Mouse (Mus musculus) liver, embryonic 13.5 days (tissue): ENCODE measurements around the gene Olfr110. TPM values are rescaled to one million over a fixed set of nuclear protein-coding genes. Genes with fewer than 3 reads are reported as not detected.
"Not testable (repeated sequence)": the region's sequence is repeated elsewhere in the genome, so short reads cannot be mapped to it uniquely, and the experiment has no call there.

ENCODE experiments used
- ATAC-seq: fragments of 200-750 bp; cut with Nextera tagmentation; 2 replicates; pipeline ENCODE4 v1.8.0; 2017; ENCODE audit warnings: low read depth, mild to moderate bottlenecking, moderate number of reproducible peaks, moderate library complexity
- DNase-seq: peaks from one replicate; pipeline ENCODE4 v3.0.0; 2022
- H3K27ac ChIP-seq: fragments of 300-500 bp; sonication (generic); 2 replicates; pipeline ENCODE4 v1.5.1; 2015; ENCODE audit warnings: moderate library complexity, mild to moderate bottlenecking, inconsistent platforms
- H3K27me3 ChIP-seq: fragments of 300-500 bp; sonication (generic); 2 replicates; pipeline ENCODE4 v1.6.1; 2015; ENCODE audit warnings: mild to moderate bottlenecking, inconsistent platforms
- H3K36me3 ChIP-seq: fragments of 300-500 bp; sonication (generic); 2 replicates; pipeline ENCODE4 v1.6.1; 2015; ENCODE audit warnings: mild to moderate bottlenecking, inconsistent platforms
- H3K4me1 ChIP-seq: fragments of 300-500 bp; sonication (generic); replicated peaks from 2 replicates; pipeline ENCODE4 v1.6.1; 2015; ENCODE audit warnings: inconsistent platforms
- H3K4me2 ChIP-seq: fragments of 300-500 bp; sonication (generic); 2 replicates; pipeline ENCODE4 v1.6.1; 2015; ENCODE audit warnings: inconsistent platforms, mild to moderate bottlenecking, moderate library complexity
- H3K4me3 ChIP-seq: fragments of 300-500 bp; sonication (generic); replicated peaks from 2 replicates; pipeline ENCODE4 v1.5.1; 2015; ENCODE audit warnings: mild to moderate bottlenecking, inconsistent platforms
- H3K9ac ChIP-seq: fragments of 300-500 bp; sonication (generic); 2 replicates; pipeline ENCODE4 v1.6.1; 2015; ENCODE audit warnings: mild to moderate bottlenecking, inconsistent platforms
- H3K9me3 ChIP-seq: fragments of 300-500 bp; sonication (generic); replicated peaks from 2 replicates; pipeline ENCODE4 v1.6.1; 2016; ENCODE audit warnings: inconsistent platforms
- WGBS: fragments of 180-500 bp; shearing (Covaris S2); methylation state at CpG from one replicate; pipeline ENCODE4 v1.1.7; 2015; ENCODE audit not compliant: insufficient replicate concordance; 5-methylcytosine and 5-hydroxymethylcytosine counted together
- polyA plus RNA-seq: library from polyadenylated mRNA; unstranded; fragments of >200 nt; fragmentation: Nextera tagmentation; extraction: Ambion mirVana; gene quantifications from 2 replicates; pipeline ENCODE4 v1.2.1, GENCODE M21; 2015

Olfr110 gene
- polyA plus RNA-seq = not detected in 2 replicates

DNA sequence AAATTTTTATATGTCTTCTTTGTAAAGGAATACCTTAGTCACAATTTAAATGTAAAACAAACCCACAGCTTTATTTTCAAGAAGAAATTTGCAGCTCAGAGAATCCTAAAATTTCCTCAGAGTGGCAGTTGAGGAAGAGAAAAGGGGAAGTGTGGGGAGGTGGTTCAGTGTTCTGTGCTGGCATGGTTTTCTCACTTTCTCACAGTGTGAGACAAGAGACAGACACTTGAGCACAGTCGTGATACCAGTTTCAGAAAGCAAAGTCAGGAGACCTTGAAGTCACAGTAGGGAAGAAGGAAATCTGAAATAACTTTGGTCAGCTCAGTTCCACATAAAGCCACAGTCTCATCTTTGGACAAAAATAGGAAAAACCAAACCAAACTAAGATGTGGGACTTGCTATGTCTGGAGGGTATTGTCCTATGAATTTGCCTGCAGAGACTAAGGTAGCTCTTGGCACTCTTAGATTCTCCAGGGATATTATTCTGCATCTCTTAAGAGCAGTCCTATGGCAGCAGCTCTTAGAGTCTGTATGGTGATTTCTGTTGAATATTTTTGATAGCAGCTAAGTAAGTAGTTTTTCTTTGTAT lies at the start of gene Olfr110:
Gene Olfr110 (plus strand): TSS at position 539 of the 589 bp plus-strand sequence.
- DNase-seq (no peak), ATAC-seq (no peak)
- no peak within 1 kb of the TSS for H3K27ac ChIP-seq
- H3K9me3 ChIP-seq = no peaks in the 10 kb centered on the region
- no peak within 1 kb of the TSS for H3K4me2 ChIP-seq
- WGBS = 6% methylated on average over 1 of the region's 1 CpGs
- no peak within 1 kb of the TSS for H3K4me3 ChIP-seq
- no peaks in the 10 kb centered on the region for H3K4me1 ChIP-seq
- no peaks in the 10 kb centered on the region for H3K36me3 ChIP-seq
- H3K27me3 ChIP-seq = no peaks in the 10 kb centered on the region
- H3K9ac ChIP-seq = no peak within 1 kb of the TSS

DNA sequence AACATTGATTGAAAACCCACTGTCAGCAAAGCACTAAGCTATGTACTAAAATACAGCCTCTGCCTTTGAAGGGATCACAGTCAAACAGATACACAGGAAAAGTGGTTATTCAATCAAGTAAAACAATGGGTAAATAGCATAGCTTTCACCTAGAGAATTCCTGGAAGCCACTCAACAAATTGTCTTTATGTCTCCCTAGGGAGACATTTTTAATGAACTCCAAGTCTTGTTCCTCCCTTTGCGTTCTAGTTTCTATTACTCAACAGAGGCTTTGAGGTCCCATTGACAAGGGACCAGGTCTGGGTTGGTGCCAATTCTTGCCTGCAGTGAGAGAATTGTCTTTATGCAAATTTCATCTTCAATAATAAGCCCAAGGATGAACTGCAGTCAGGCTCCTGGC lies 47.1 kb upstream of the Olfr110 start, which contains the start of gene Olfr108:
Gene Olfr108 (plus strand): TSS at position 301 of the 400 bp plus-strand sequence.
- H3K9me3 ChIP-seq = 0 out of 2 replicates have a peak, but pooled peaks cover 3% of the 10 kb centered on the region
- ATAC-seq (no peak), DNase-seq (no peak)
- H3K4me3 ChIP-seq = no peak within 1 kb of the TSS
- no peaks in the 10 kb centered on the region for H3K27me3 ChIP-seq
- H3K9ac ChIP-seq = no peak within 1 kb of the TSS
- WGBS = 77% methylated on average over 1 of the region's 1 CpGs
- no peak within 1 kb of the TSS for H3K4me2 ChIP-seq
- H3K27ac ChIP-seq = no peak within 1 kb of the TSS
- no peaks in the 10 kb centered on the region for H3K4me1 ChIP-seq
- H3K36me3 ChIP-seq = no peaks in the 10 kb centered on the region

DNA sequence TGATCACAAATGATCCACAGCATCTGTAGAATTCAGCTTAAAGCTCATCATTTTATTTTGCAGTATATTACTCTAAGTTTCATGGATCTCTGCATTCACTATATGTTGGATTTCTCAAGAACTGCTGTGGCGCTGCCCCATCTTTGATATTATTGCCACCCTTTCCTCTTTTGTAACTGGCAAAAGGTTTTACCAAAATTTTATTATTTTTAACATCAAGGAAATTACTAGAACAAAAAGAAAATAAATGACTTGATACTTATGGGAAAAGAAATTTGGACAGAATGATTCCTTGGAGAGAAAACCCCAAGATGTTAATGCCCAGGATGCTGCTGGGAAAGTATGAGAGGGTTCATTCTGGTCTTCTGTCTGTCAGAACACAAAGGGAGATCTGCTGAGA lies 33.7 kb upstream of the Olfr110 start, which contains the start of gene Olfr109:
Gene Olfr109 (plus strand): TSS at position 301 of the 400 bp plus-strand sequence.
- 62% methylated on average over 1 of the region's 1 CpGs for WGBS
- Histone ChIP-seq H3K36me3 (no peaks in the 10 kb centered on the region), H3K4me1 (no peaks in the 10 kb centered on the region), H3K4me3 (no peak within 1 kb of the TSS), H3K9me3 (no peaks in the 10 kb centered on the region), H3K27me3 (no peaks in the 10 kb centered on the region), H3K9ac (no peak within 1 kb of the TSS), H3K27ac (no peak within 1 kb of the TSS), H3K4me2 (no peak within 1 kb of the TSS)
- ATAC-seq (no peak), DNase-seq (no peak)

DNA sequence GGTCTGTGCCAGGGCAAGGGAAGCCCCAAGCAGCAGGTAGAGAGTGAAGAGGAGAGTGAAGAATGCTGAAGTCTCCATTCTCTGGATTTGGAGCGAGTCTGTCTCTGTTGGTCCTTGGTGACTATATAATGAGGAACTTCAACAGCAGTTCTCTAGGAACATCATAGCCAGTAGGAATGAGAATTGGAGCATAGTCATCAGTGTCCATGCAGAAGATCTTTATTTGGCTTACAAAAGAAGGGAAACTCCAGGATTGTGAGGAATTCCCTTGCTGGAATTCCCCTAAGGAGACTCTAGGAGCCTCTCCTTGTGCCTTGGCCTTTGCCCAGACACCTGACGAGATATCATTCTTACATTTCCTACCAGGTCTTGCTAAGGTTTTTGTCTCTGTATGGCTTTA lies 8.8 kb upstream of the Olfr110 start, which contains the start of gene H2-M2:
Gene H2-M2 (minus strand): TSS at position 101 of the 400 bp plus-strand sequence.
- no peak for ATAC-seq
- Histone ChIP-seq H3K27me3 (no peaks in the 10 kb centered on the region), H3K36me3 (no peaks in the 10 kb centered on the region), H3K4me1 (no peaks in the 10 kb centered on the region), H3K27ac (no peak within 1 kb of the TSS), H3K4me3 (no peak within 1 kb of the TSS), H3K4me2 (no peak within 1 kb of the TSS), H3K9ac (no peak within 1 kb of the TSS), H3K9me3 (no peaks in the 10 kb centered on the region)
- WGBS = 49% methylated on average over 2 of the region's 2 CpGs
- DNase-seq = no peak

GRCm38 (mm10) chr17:37507730-37508129 lies 15.5 kb downstream of the Olfr110 start, which contains the start of gene Olfr111:
TSS of gene Olfr111 (plus strand) at chr17:37508030.
- no peak for ATAC-seq
- Histone ChIP-seq H3K36me3 (no peaks in the 10 kb centered on the region), H3K4me1 (no peaks in the 10 kb centered on the region), H3K4me3 (no peak within 1 kb of the TSS), H3K27me3 (no peaks in the 10 kb centered on the region), H3K9me3 (no peaks in the 10 kb centered on the region), H3K27ac (no peak within 1 kb of the TSS), H3K9ac (no peak within 1 kb of the TSS), H3K4me2 (no peak within 1 kb of the TSS)
- no peak for DNase-seq
- 64% methylated on average over 4 of the region's 4 CpGs for WGBS

DNA sequence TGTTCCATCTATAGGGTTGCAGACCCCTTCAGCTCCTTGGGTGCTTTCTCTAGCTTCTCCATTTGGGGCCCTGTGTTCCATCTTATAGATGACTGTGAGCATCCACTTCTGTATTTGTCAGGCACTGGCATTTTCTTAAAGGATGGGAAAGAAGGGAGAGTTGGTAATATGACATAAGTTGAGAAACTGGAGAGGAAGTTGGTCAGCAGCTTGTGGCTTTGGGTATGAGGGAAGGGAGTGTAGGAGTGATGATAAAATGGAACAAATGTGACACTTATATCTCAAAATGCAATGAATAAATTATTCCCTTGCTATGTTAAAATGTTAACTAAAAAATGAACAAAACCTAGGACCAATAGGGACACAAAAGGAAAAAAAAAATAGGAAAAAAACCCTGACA lies 32.3 kb downstream of the Olfr110 start:
- not testable (repeated sequence) for H3K36me3 ChIP-seq, DNase-seq, H3K4me2 ChIP-seq, H3K27ac ChIP-seq, H3K4me1 ChIP-seq, H3K9ac ChIP-seq, H3K27me3 ChIP-seq, H3K4me3 ChIP-seq, ATAC-seq, H3K9me3 ChIP-seq

DNA sequence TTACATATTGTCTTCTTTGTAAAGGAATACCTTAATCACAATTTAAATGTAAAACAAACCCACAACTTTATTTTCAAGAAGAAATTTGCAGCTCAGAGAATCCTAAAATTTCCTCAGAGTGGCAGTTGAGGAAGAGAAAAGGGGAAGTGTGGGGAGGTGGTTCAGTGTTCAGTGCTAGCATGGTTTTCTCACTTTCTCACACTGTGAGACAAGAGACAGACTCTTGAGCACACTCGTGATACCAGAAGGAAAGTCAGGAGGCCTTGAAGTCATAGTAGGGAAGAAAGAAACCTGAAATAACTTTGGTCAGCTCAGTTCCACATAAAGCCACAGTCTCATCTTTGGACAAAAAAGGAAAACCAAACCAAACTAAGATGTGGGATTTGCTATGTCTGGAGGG lies 33.2 kb downstream of the Olfr110 start:
- not testable (repeated sequence) for H3K4me2 ChIP-seq, H3K4me1 ChIP-seq, DNase-seq, H3K36me3 ChIP-seq, H3K27ac ChIP-seq, H3K9ac ChIP-seq, H3K4me3 ChIP-seq, H3K9me3 ChIP-seq, H3K27me3 ChIP-seq, ATAC-seq
- 29% methylated on average over 1 of the region's 1 CpGs for WGBS

- Histone ChIP-seq H3K4me2 (no peak overlapping the region), H3K27me3 (no peaks in the 10 kb centered on the region), H3K27ac (no peak overlapping the region), H3K4me3 (no peak overlapping the region), H3K36me3 (no peaks in the 10 kb centered on the region), H3K9me3 (no peaks in the 10 kb centered on the region), H3K4me1 (no peaks in the 10 kb centered on the region), H3K9ac (no peak overlapping the region)
- ATAC-seq = no peak
- no peak for DNase-seq
Observed at GRCm38 (mm10) chr17:37535173-37535572, 42.9 kb downstream of the Olfr110 start.

DNA sequence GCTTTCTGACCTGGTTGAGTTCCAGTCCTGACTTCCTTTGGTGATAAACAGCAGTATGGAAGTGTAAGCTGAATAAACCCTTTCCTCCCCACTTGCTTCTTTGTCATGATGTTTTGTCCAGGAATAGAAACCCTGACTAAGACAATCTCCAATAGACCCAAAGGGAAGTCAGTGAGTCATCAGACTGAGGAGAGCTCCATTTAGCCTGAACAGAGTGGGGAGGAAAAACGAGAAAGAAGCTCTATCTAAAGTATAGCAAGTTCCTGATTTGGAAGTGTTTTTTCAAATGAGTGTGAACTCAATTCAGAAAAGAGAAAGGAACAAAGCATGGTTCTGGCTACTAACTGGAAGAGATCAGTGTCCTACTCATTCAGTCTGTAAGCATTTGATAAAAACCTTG lies 46.1 kb downstream of the Olfr110 start:
- WGBS = 18% methylated on average over 1 of the region's 1 CpGs
- H3K4me2 ChIP-seq, DNase-seq, H3K36me3 ChIP-seq, H3K9me3 ChIP-seq, H3K4me3 ChIP-seq, H3K4me1 ChIP-seq, ATAC-seq, H3K9ac ChIP-seq, H3K27me3 ChIP-seq, H3K27ac ChIP-seq: not testable (repeated sequence)

DNA sequence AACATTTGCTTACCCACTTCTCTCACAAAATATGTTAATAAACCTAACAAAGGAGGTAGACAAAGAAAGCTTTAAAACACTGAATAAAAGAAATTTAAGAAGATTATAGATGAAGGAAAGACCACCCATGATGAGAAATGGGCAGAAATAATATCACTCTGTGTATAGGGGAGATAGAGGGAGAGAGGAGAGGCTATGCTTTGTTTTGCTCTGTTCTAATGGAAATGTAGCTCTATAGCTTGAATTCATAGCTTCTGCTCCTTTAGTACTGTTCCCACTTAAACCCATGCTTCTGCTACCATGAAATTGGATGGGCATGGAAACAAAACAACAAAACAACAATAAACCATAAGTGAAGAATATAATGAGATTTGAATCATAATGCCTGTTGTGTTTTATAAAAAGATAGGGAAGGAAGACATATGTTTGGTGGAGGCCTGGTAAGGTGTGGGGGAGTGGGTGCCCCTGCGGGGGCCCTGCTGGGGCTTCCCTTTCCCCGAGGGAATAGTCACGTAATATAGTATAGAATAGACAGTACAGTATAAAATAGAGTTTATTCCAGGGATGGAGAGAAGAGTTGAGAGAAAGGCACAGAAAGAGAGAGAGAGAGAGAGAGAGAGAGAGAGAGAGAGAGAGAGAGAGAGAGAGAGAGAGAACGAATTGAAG lies 49.3 kb downstream of the Olfr110 start:
- Histone ChIP-seq H3K27ac (no peak overlapping the region), H3K9ac (no peak overlapping the region), H3K9me3 (no peaks in the 10 kb centered on the region), H3K4me3 (no peak overlapping the region), H3K27me3 (no peaks in the 10 kb centered on the region), H3K4me1 (no peaks in the 10 kb centered on the region), H3K36me3 (no peaks in the 10 kb centered on the region), H3K4me2 (no peak overlapping the region)
- DNase-seq = no peak
- ATAC-seq = no peak
- 77% methylated on average over 4 of the region's 4 CpGs for WGBS

DNA sequence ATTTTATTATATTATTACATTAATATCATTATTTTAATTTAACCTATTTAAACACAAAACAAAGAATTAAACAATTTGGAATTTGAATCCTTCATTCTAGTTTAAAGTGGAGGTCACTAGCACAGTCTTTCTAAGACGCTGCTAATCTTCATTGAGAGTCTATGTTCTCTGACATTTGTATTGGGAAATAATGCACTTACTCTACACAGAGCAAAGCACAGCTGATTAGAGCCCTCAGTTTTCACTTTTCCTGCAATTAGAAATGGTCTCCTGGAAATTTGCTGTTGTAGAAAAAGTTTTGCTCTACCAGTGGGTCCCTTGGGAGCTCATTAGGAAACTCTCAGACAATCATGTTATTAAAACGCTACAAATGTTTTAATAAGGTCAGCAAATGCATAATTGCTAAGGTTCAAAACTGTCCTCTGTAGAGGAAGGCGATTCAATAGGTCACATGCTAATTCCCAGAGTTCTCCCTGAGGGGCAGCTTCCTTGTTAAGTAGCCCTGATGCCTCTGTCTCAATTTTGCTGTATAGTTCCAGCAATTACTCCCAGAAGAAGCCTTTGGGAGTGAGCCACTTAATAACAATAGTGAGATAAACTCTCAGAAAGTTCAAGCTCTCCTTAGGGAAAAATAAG lies 51.6 kb downstream of the Olfr110 start:
- ATAC-seq (no peak), DNase-seq (no peak)
- WGBS = 51% methylated on average over 3 of the region's 3 CpGs
- Histone ChIP-seq H3K9ac (no peak overlapping the region), H3K27me3 (no peaks in the 10 kb centered on the region), H3K27ac (no peak overlapping the region), H3K4me2 (no peak overlapping the region), H3K4me1 (no peaks in the 10 kb centered on the region), H3K4me3 (no peak overlapping the region), H3K9me3 (no peaks in the 10 kb centered on the region), H3K36me3 (no peaks in the 10 kb centered on the region)
